Comparison of ENCODE assay signal across 20 mouse cellular contexts in genomic region chr2:14019228-14019627, GRCm38 (mm10). TPM values are rescaled to one million over a fixed set of nuclear protein-coding genes. Genes with fewer than 3 reads are reported as not detected.
DNase-seq lines count a peak whose midpoint lies in the region; ATAC-seq and TF ChIP-seq lines count a peak whose summit lies in the region.
"Had no signal": no experiment of that assay in that cellular context is flagged by ENCODE, and none has a peak within 500 bp of the region (broad histone marks: within the 10 kb centered on the region; RNA-seq: fewer than 3 reads in every experiment).

No protein-coding gene starts in this region.

- H3K4me3 ChIP-seq in lung, embryonic 14.5 days (ENCODE audit: low read depth, low read length), result no peak overlapping the region
- no peak overlapping the region for H3K4me3 ChIP-seq in lung, postnatal 0 days (ENCODE audit: low read depth, low read length)
- no peak overlapping the region for H3K4me3 ChIP-seq in ES-E14 (ENCODE audit: insufficient read depth in 1 of 2, low read depth in 1 of 2, low read length in 2 of 2, poor library complexity in 1 of 2, severe bottlenecking in 1 of 2)

- no peaks in the 10 kb centered on the region for H3K36me3 ChIP-seq in lung, embryonic 14.5 days (ENCODE audit: insufficient read depth)
- H3K36me3 ChIP-seq in lung, postnatal 0 days (ENCODE audit: insufficient read depth, low read length), result no peaks in the 10 kb centered on the region
- H3K36me3 ChIP-seq in ES-E14 (ENCODE audit: control insufficient read depth, insufficient read depth, low read length, poor library complexity, severe bottlenecking), result no peaks in the 10 kb centered on the region

- H3K9ac ChIP-seq in lung, embryonic 14.5 days, result no peak overlapping the region
- no peak overlapping the region for H3K9ac ChIP-seq in lung, postnatal 0 days (replicated peaks; ENCODE audit: low read depth)
- H3K9ac ChIP-seq in ES-E14 (ENCODE audit: insufficient read depth, low read depth, low read length, poor library complexity, severe bottlenecking), result no peak overlapping the region

- H3K9me3 ChIP-seq in lung, embryonic 14.5 days (ENCODE audit: low read depth, low read length), result no peaks in the 10 kb centered on the region
- no peaks in the 10 kb centered on the region for H3K9me3 ChIP-seq in lung, postnatal 0 days (ENCODE audit: low read length)
- no peaks in the 10 kb centered on the region for H3K9me3 ChIP-seq in ES-E14 (ENCODE audit: control insufficient read depth, insufficient read depth, low read depth, low read length)
- H3K9me3 ChIP-seq: G1E had no signal

- no peak for TF ChIP-seq CTCF in lung, embryonic 14.5 days (IDR thresholded peaks at IDR 0.05; ENCODE audit: low read depth)
- TF ChIP-seq CTCF in lung, postnatal 0 days (IDR thresholded peaks at IDR 0.05), result no peak

- intact Hi-C loops in left cerebral cortex, postnatal 25 days (cut with DNase I), result no loop called here

- no peaks in the 10 kb centered on the region for H3K27me3 ChIP-seq in lung, embryonic 14.5 days (ENCODE audit: insufficient read depth, low read length)
- H3K27me3 ChIP-seq in lung, postnatal 0 days (replicated peaks; ENCODE audit: insufficient read depth, low read length), result no peaks in the 10 kb centered on the region
- H3K27me3 ChIP-seq: CH12.LX, Patski had no signal

- H3K4me2 ChIP-seq in lung, embryonic 14.5 days, result no peak overlapping the region
- H3K4me2 ChIP-seq in lung, postnatal 0 days (replicated peaks; ENCODE audit: low read depth, low read length), result no peak overlapping the region

- no peaks in the 10 kb centered on the region for H3K4me1 ChIP-seq in lung, embryonic 14.5 days (ENCODE audit: insufficient read depth)
- no peaks in the 10 kb centered on the region for H3K4me1 ChIP-seq in lung, postnatal 0 days (ENCODE audit: insufficient read depth, low read depth, low read length)
- H3K4me1 ChIP-seq in ES-E14 (ENCODE audit: control insufficient read depth in 2 of 2, insufficient read depth in 2 of 2, low read length in 2 of 2, poor library complexity in 1 of 2), result no peaks in the 10 kb centered on the region

- no peak for TF ChIP-seq EP300 in lung, postnatal 0 days (IDR thresholded peaks at IDR 0.05)

- peak; percentile 9 for DNase-seq in lung, embryonic 14.5 days
- DNase-seq in lung, postnatal 0 days (ENCODE audit: low spot score), result no peak
- no peak for DNase-seq in ES-E14 (ENCODE audit: low read depth, low spot score)
- no peak for DNase-seq in left cerebral cortex, postnatal 25 days (ENCODE audit: low spot score in 2 of 2)
- DNase-seq: adrenal gland, adult 2 months; adrenal gland, adult 8-10 months; adrenal gland, postnatal 10 days; adrenal gland, postnatal 14 days; adrenal gland, postnatal 25 days; adrenal gland, postnatal 36 days; B cell, adult 2 months; cerebellum, adult 11 months; cerebellum, adult 11-12 months; cerebellum, adult 18-20 months; cerebellum, adult 2 months had no signal

- ATAC-seq in lung, embryonic 14.5 days (ENCODE audit: insufficient read depth), result peak; percentile 44; the same call in 1 of the 2 replicates
- ATAC-seq in lung, postnatal 0 days, result no peak
- ATAC-seq: activated CD4-positive, CD25-positive, alpha-beta regulatory T cell, adult 4 months; CD4-positive, CD25-positive, alpha-beta regulatory T cell, adult 4 months; Patski had no signal

- H3K27ac ChIP-seq in lung, embryonic 14.5 days (ENCODE audit: low read depth), result no peak overlapping the region
- H3K27ac ChIP-seq in lung, postnatal 0 days (ENCODE audit: low read length), result no peak overlapping the region
- H3K27ac ChIP-seq in ES-E14 (ENCODE audit: insufficient read depth, low read depth, low read length, poor library complexity, severe bottlenecking), result no peak overlapping the region

- whole genome bisulfite sequencing in lung, embryonic 14.5 days, result 61% methylated on average over 1 of the region's 1 CpGs
- 57% methylated on average over 1 of the region's 1 CpGs for WGBS in lung, postnatal 0 days

- in situ Hi-C loops in ES-E14 (cut with MboI; ENCODE audit: low sequenced_read_pairs in 2 of 2, unreplicated experiment in 2 of 2), result no loop called here

TF ChIP-seq in ES-E14, 5 proteins besides CTCF, POLR2A, EP300 and RAD21:
- TF ChIP-seq HCFC1 (IDR thresholded peaks at IDR 0.05; ENCODE audit: borderline replicate concordance, insufficient read depth, low read length) (no peak), ZNF384 (IDR thresholded peaks at IDR 0.05; ENCODE audit: low read depth, low read length) (peak; percentile 95)

RNA-seq across cellular contexts. Expression of gene Hacd1, which starts 36.7 kb away (rescaled TPM):
- 92.3 and 94.1 TPM in 2 replicates for polyA plus RNA-seq in lung, embryonic 14.5 days (2014; fragmentation: Nextera tagmentation; extraction: Ambion mirVana)
- 105 and 106 TPM in 2 replicates for polyA plus RNA-seq in lung, postnatal 0 days (2015; fragmentation: Nextera tagmentation; extraction: Ambion mirVana)
- total RNA-seq in ES-E14 (2012; rRNA removed), result 11.0 and 19.9 TPM in 2 replicates
- 10 to 100 TPM; 18.6 to 23.3 TPM for total RNA-seq in left cerebral cortex, postnatal 25 days (2021)
- polyA plus RNA-seq: activated CD4-positive, CD25-positive, alpha-beta regulatory T cell, adult 4 months; CD4-positive, CD25-positive, alpha-beta regulatory T cell, adult 4 months had no signal

RNA-seq across cellular contexts. Expression of gene Stam, which starts 54.7 kb away (rescaled TPM):
- 72.2 and 80.2 TPM in 2 replicates for polyA plus RNA-seq in lung, embryonic 14.5 days (2014; fragmentation: Nextera tagmentation; extraction: Ambion mirVana)
- polyA plus RNA-seq in lung, postnatal 0 days (2015; fragmentation: Nextera tagmentation; extraction: Ambion mirVana), result 46.7 and 51.8 TPM in 2 replicates
- 40.5 and 48.6 TPM in 2 replicates for total RNA-seq in ES-E14 (2012; rRNA removed)
- total RNA-seq in left cerebral cortex, postnatal 25 days (2021), result 10 to 100 TPM; 99.1 to 99.4 TPM
